Mouse (Mus musculus): ENCODE data around the gene Dock10. TPM values are rescaled to one million over a fixed set of nuclear protein-coding genes. Genes with fewer than 3 reads are reported as not detected.

Dock10 gene
- polyA plus RNA-seq (2015; fragmentation: Nextera tagmentation; extraction: Ambion mirVana), result 7.9 and 8.3 TPM in 2 replicates

GRCm38 (mm10) chr1:80757977-80758797 lies at the start of gene Dock10:
TSS of gene Dock10 (minus strand) at chr1:80758527.

GRCm38 (mm10) chr1:80461348-80461747 lies 297.0 kb downstream of the Dock10 start, which contains the start of gene Gm45261:
TSS of gene Gm45261 (minus strand) at chr1:80461448.

Data from neural tube, postnatal 0 days (tissue).